Mouse (Mus musculus): ENCODE measurements at regions not wholly inside any gene's neighbourhood (a gene's known extent, or its start where the extent isn't known, plus 50 kb on each side); places are given as distances from the start of the nearest gene placed in this dataset.

- in situ Hi-C loops (cut with MboI; ENCODE audit: low pct_ligation_motif_present, low pct_unique_long_range_greater_than_20kb, low sequenced_read_pairs), result no loop called here
- TF ChIP-seq JUN (IDR thresholded peaks at IDR 0.05; ENCODE audit: insufficient read depth, low read depth, low read length) (no peak), ELF1 (IDR thresholded peaks at IDR 0.05; ENCODE audit: low read depth, low read length) (no peak), RCOR1 (conservative IDR thresholded peaks at IDR 0.05; ENCODE audit: low read depth, low read length) (no peak), HCFC1 (IDR thresholded peaks at IDR 0.05; ENCODE audit: low read depth, low read length) (no peak)
- H3K27ac ChIP-seq (ENCODE audit: insufficient read depth, low read depth), result no peak overlapping the region
- no peaks in the 10 kb centered on the region for H3K9me3 ChIP-seq (replicated peaks; ENCODE audit: low read length)
- H3K4me1 ChIP-seq (ENCODE audit: control insufficient read depth in 1 of 2, insufficient read depth in 2 of 2), result peaks cover 7 to 12% of the 10 kb centered on the region in 2 experiments
- no peak for DNase-seq (ENCODE audit: extremely low read depth)
- H3K4me3 ChIP-seq (replicated peaks in 1 of 3; ENCODE audit: low read depth in 2 of 3, low read length in 2 of 3, poor library complexity in 1 of 3), result no peak overlapping the region
- dilution Hi-C loops (cut with MboI; ENCODE audit: extremely low pct_ligation_motif_present, extremely low pct_unique_long_range_greater_than_20kb, low sequenced_read_pairs), result no loop called here
- H3K4me2 ChIP-seq (ENCODE audit: insufficient read depth, low read depth, poor library complexity, severe bottlenecking), result no peak overlapping the region
- H3K79me2 ChIP-seq (replicated peaks; ENCODE audit: control insufficient read depth, extremely low read depth, insufficient read depth, poor library complexity, severe bottlenecking), result no peaks in the 10 kb centered on the region
- H3K27me3 ChIP-seq (replicated peaks), result peaks cover 3% of the 10 kb centered on the region
- H3K36me3 ChIP-seq (replicated peaks in 1 of 2; ENCODE audit: control insufficient read depth in 1 of 2, insufficient read depth in 1 of 2, low read length in 1 of 2), result no peaks in the 10 kb centered on the region
- H3K9ac ChIP-seq (ENCODE audit: insufficient read depth, low read depth), result no peak overlapping the region
Observed at GRCm38 (mm10) chr16:29882226-29882972, 181.8 kb upstream of the Hes1 start.

- H3K79me2 ChIP-seq (replicated peaks; ENCODE audit: control insufficient read depth, extremely low read depth, insufficient read depth, poor library complexity, severe bottlenecking), result no peaks in the 10 kb centered on the region
- no peak overlapping the region for H3K4me3 ChIP-seq (replicated peaks in 1 of 3; ENCODE audit: low read depth in 2 of 3, low read length in 2 of 3, poor library complexity in 1 of 3)
- no peak for TF ChIP-seq IRF4 (IDR thresholded peaks at IDR 0.05; ENCODE audit: low read depth, low read length)
- no peak for TF ChIP-seq EP300 (IDR thresholded peaks at IDR 0.05; ENCODE audit: low read length)
- no peak for TF ChIP-seq KAT2A (IDR thresholded peaks at IDR 0.05; ENCODE audit: insufficient replicate concordance, low read length)
- TF ChIP-seq SMC3 (IDR thresholded peaks at IDR 0.05; ENCODE audit: low read depth, low read length), result no peak
- no peak for TF ChIP-seq UBTF (IDR thresholded peaks at IDR 0.05; ENCODE audit: low read depth, low read length)
- TF ChIP-seq MYC (IDR thresholded peaks at IDR 0.05; ENCODE audit: low read depth, low read length), result no peak
- no peak for TF ChIP-seq ZNF384 (IDR thresholded peaks at IDR 0.05; ENCODE audit: low read depth, low read length)
- TF ChIP-seq CTCF (conservative IDR thresholded peaks at IDR 0.05 in 1 of 2, IDR thresholded peaks at IDR 0.05 in 1 of 2; ENCODE audit: low read depth in 2 of 2, low read length in 2 of 2), result no peak
- no peak for TF ChIP-seq BHLHE40 (IDR thresholded peaks at IDR 0.05; ENCODE audit: low read depth, low read length)
- TF ChIP-seq MXI1 (IDR thresholded peaks at IDR 0.05; ENCODE audit: low read depth, low read length), result no peak
- no peak for TF ChIP-seq ZKSCAN1 (IDR thresholded peaks at IDR 0.05; ENCODE audit: borderline replicate concordance, low read depth, low read length)
- no peak for TF ChIP-seq ELF1 (IDR thresholded peaks at IDR 0.05; ENCODE audit: low read depth, low read length)
- no peak for DNase-seq (ENCODE audit: extremely low read depth)
- no peak overlapping the region for H3K9ac ChIP-seq (ENCODE audit: insufficient read depth, low read depth)
- peaks cover 3% of the 10 kb centered on the region for H3K27me3 ChIP-seq (replicated peaks)
- no peaks in the 10 kb centered on the region for H3K36me3 ChIP-seq (replicated peaks in 1 of 2; ENCODE audit: control insufficient read depth in 1 of 2, insufficient read depth in 1 of 2, low read length in 1 of 2)
- no peak overlapping the region for H3K27ac ChIP-seq (ENCODE audit: insufficient read depth, low read depth)
- H3K4me2 ChIP-seq (ENCODE audit: insufficient read depth, low read depth, poor library complexity, severe bottlenecking), result no peak overlapping the region
- peaks cover 7% of the 10 kb centered on the region in 2 experiments; a peak in 2 of 4 replicates for H3K4me1 ChIP-seq (ENCODE audit: control insufficient read depth in 1 of 2, insufficient read depth in 2 of 2)
- in situ Hi-C loops (cut with MboI; ENCODE audit: low pct_ligation_motif_present, low pct_unique_long_range_greater_than_20kb, low sequenced_read_pairs), result no loop called here
- dilution Hi-C loops (cut with MboI; ENCODE audit: extremely low pct_ligation_motif_present, extremely low pct_unique_long_range_greater_than_20kb, low sequenced_read_pairs), result no loop called here
- H3K9me3 ChIP-seq (replicated peaks; ENCODE audit: low read length), result no peaks in the 10 kb centered on the region
Observed at GRCm38 (mm10) chr16:29883252-29883992, 180.8 kb upstream of the Hes1 start.

Measured in CH12.LX (cell line).